In genomic region chr6:51881181-51881968, GRCm38 (mm10) we compare ENCODE assay signal across 9 mouse cellular contexts.
A peak's percentile ranks its signal among the peaks of the same experiment; 100 is the strongest.
DNase-seq lines count a peak whose midpoint lies in the region; ATAC-seq lines count a peak whose summit lies in the region.
"Had no signal": no experiment of that assay in that cellular context is flagged by ENCODE, and none has a peak within 500 bp of the region (broad histone marks: within the 10 kb centered on the region; RNA-seq: fewer than 3 reads in every experiment).

No protein-coding gene starts in this region.

- H3K9ac ChIP-seq in intestine, embryonic 15.5 days = no peak overlapping the region
- no peak overlapping the region for H3K9ac ChIP-seq in liver, embryonic 15.5 days
- H3K9ac ChIP-seq in stomach, embryonic 14.5 days (replicated peaks; ENCODE audit: low read depth, low read length) = no peak overlapping the region

- no peaks in the 10 kb centered on the region for H3K36me3 ChIP-seq in intestine, embryonic 15.5 days
- no peaks in the 10 kb centered on the region for H3K36me3 ChIP-seq in liver, embryonic 15.5 days (replicated peaks)
- no peaks in the 10 kb centered on the region for H3K36me3 ChIP-seq in stomach, embryonic 14.5 days (ENCODE audit: control insufficient read depth, insufficient read depth, low read length)

- H3K4me1 ChIP-seq in intestine, embryonic 15.5 days (replicated peaks) = peaks cover 6% of the 10 kb centered on the region
- peaks cover 29% of the 10 kb centered on the region for H3K4me1 ChIP-seq in liver, embryonic 15.5 days (replicated peaks)
- peaks cover 15% of the 10 kb centered on the region for H3K4me1 ChIP-seq in stomach, embryonic 14.5 days (ENCODE audit: control insufficient read depth, insufficient read depth, low read length)

- WGBS in intestine, embryonic 15.5 days = 29% methylated on average over 13 of the region's 13 CpGs
- 26% methylated on average over 13 of the region's 13 CpGs for WGBS in liver, embryonic 15.5 days (ENCODE audit: insufficient replicate concordance)
- 19% methylated on average over 13 of the region's 13 CpGs for WGBS in stomach, embryonic 14.5 days

- H3K4me3 ChIP-seq in intestine, embryonic 15.5 days (replicated peaks) = no peak overlapping the region
- no peak overlapping the region for H3K4me3 ChIP-seq in liver, embryonic 15.5 days (replicated peaks)
- H3K4me3 ChIP-seq in stomach, embryonic 14.5 days (ENCODE audit: low read depth, low read length) = no peak overlapping the region

- H3K27ac ChIP-seq in intestine, embryonic 15.5 days = peak overlapping the region; percentile 46; the same call in 1 of the 2 replicates
- peak overlapping the region; percentile 59; the same call in 1 of the 2 replicates for H3K27ac ChIP-seq in liver, embryonic 15.5 days (replicated peaks)
- peak overlapping the region; percentile 73; the same call in 1 of the 2 replicates for H3K27ac ChIP-seq in stomach, embryonic 14.5 days (ENCODE audit: low read length)

- no peaks in the 10 kb centered on the region for H3K9me3 ChIP-seq in intestine, embryonic 15.5 days
- H3K9me3 ChIP-seq in liver, embryonic 15.5 days (replicated peaks) = no peaks in the 10 kb centered on the region
- H3K9me3 ChIP-seq in stomach, embryonic 14.5 days (ENCODE audit: control insufficient read depth, low read depth, low read length) = no peaks in the 10 kb centered on the region

- DNase-seq in right cerebral cortex, adult 18-20 months = peak; percentile 14
- no peak for DNase-seq in right cerebral cortex, postnatal 36 days (ENCODE audit: low spot score in 2 of 2)
- DNase-seq in frontal cortex, postnatal 10 days (ENCODE audit: low spot score in 2 of 2) = no peak
- DNase-seq in spleen, adult 12 weeks (ENCODE audit: low spot score) = no peak
- no peak for DNase-seq in cerebellum, adult 18-20 months

- H3K27me3 ChIP-seq in intestine, embryonic 15.5 days (replicated peaks) = no peaks in the 10 kb centered on the region
- H3K27me3 ChIP-seq in liver, embryonic 15.5 days = no peaks in the 10 kb centered on the region
- H3K27me3 ChIP-seq in stomach, embryonic 14.5 days (ENCODE audit: control insufficient read depth, insufficient read depth, low read length) = no peaks in the 10 kb centered on the region
- H3K27me3 ChIP-seq: Patski had no signal

- ATAC-seq in intestine, embryonic 15.5 days = peak; percentile 41; the same call in 1 of the 2 replicates
- ATAC-seq in liver, embryonic 15.5 days (ENCODE audit: insufficient read depth) = peak; percentile 42; the same call in 1 of the 2 replicates
- ATAC-seq in stomach, embryonic 14.5 days (ENCODE audit: insufficient number of reproducible peaks, insufficient read depth, low FRiP score, low read depth) = peak; percentile 49; the same call in 1 of the 2 replicates
- ATAC-seq: Patski had no signal

- H3K4me2 ChIP-seq in intestine, embryonic 15.5 days (replicated peaks) = no peak overlapping the region; the same call in 1 of the 2 replicates
- H3K4me2 ChIP-seq in liver, embryonic 15.5 days = peak overlapping the region; percentile 49
- peak overlapping the region; percentile 5; the same call in 1 of the 2 replicates for H3K4me2 ChIP-seq in stomach, embryonic 14.5 days (replicated peaks; ENCODE audit: low read depth, low read length)
